Mouse (Mus musculus) hindbrain, embryonic 10.5 days (tissue): ENCODE data around the gene Trpm5. TPM values are rescaled to one million over a fixed set of nuclear protein-coding genes. Genes with fewer than 3 reads are reported as not detected.

Source experiments
- DNase-seq: peaks from one replicate; pipeline ENCODE4 v3.0.0-alpha.2; 2017; ENCODE audit warnings: low spot score
- H3K27ac ChIP-seq: fragments of 300-500 bp; sonication (generic); 2 replicates; pipeline ENCODE4 v1.5.1; 2016; ENCODE audit warnings: mild to moderate bottlenecking, moderate library complexity
- H3K27me3 ChIP-seq: fragments of 300-500 bp; sonication (generic); 2 replicates; pipeline ENCODE4 v1.6.1; 2016; ENCODE audit warnings: mild to moderate bottlenecking; ENCODE audit not compliant: poor library complexity, insufficient read depth, severe bottlenecking
- H3K36me3 ChIP-seq: fragments of 300-500 bp; sonication (generic); 2 replicates; pipeline ENCODE4 v1.6.1; 2016; ENCODE audit warnings: mild to moderate bottlenecking, moderate library complexity
- H3K4me1 ChIP-seq: fragments of 300-500 bp; sonication (generic); replicated peaks from 2 replicates; pipeline ENCODE4 v1.6.1; 2016; ENCODE audit warnings: mild to moderate bottlenecking
- H3K4me3 ChIP-seq: fragments of 300-500 bp; sonication (generic); 2 replicates; pipeline ENCODE4 v1.5.1; 2016; ENCODE audit warnings: mild to moderate bottlenecking, moderate library complexity
- H3K9me3 ChIP-seq: fragments of 300-500 bp; sonication (generic); 2 replicates; pipeline ENCODE4 v1.6.1; 2016; ENCODE audit warnings: mild to moderate bottlenecking, moderate library complexity
- WGBS: fragments of 180-500 bp; shearing (Covaris S2); methylation state at CpG from one replicate; pipeline ENCODE4 v1.1.7; 2016; 5-methylcytosine and 5-hydroxymethylcytosine counted together
- polyA plus RNA-seq: library from polyadenylated mRNA; unstranded; fragments of >200 nt; fragmentation: Nextera tagmentation; extraction: Ambion mirVana; gene quantifications from 2 replicates; pipeline ENCODE4 v1.2.1, GENCODE M21; 2016

Gene Trpm5
- polyA plus RNA-seq, 1 experiment from 2014 or later = 0.55 TPM

GRCm38 (mm10) chr7:143042089-143042488, 52.4 kb downstream of the Trpm5 start:
- Histone ChIP-seq H3K27ac (peak overlapping the region; percentile 41; the same call in 1 of the 2 replicates), H3K9me3 (no peaks in the 10 kb centered on the region), H3K4me3 (no peak overlapping the region), H3K27me3 (no peaks in the 10 kb centered on the region), H3K36me3 (no peaks in the 10 kb centered on the region), H3K4me1 (peaks cover 11% of the 10 kb centered on the region)
- WGBS = 64% methylated on average over 3 of the region's 3 CpGs
- no peak for DNase-seq

- no peak overlapping the region for H3K4me3 ChIP-seq
- H3K27ac ChIP-seq = peak overlapping the region; percentile 41; the same call in 1 of the 2 replicates
- no peaks in the 10 kb centered on the region for H3K36me3 ChIP-seq
- H3K4me1 ChIP-seq = peaks cover 11% of the 10 kb centered on the region
- 83% methylated on average over 3 of the region's 3 CpGs for WGBS
- no peak for DNase-seq
- no peaks in the 10 kb centered on the region for H3K9me3 ChIP-seq
- H3K27me3 ChIP-seq = no peaks in the 10 kb centered on the region
Observed at GRCm38 (mm10) chr7:143041138-143041822, 53.2 kb downstream of the Trpm5 start.

GRCm38 (mm10) chr7:143040561-143040960, 53.9 kb downstream of the Trpm5 start:
- DNase-seq = no peak
- 93% methylated on average over 3 of the region's 3 CpGs for WGBS
- Histone ChIP-seq H3K36me3 (no peaks in the 10 kb centered on the region), H3K4me1 (peaks cover 11% of the 10 kb centered on the region), H3K9me3 (no peaks in the 10 kb centered on the region), H3K27ac (no peak overlapping the region), H3K4me3 (no peak overlapping the region), H3K27me3 (no peaks in the 10 kb centered on the region)

GRCm38 (mm10) chr7:143038174-143038931, 56.1 kb downstream of the Trpm5 start:
- H3K4me1 ChIP-seq = peaks cover 11% of the 10 kb centered on the region
- no peak overlapping the region for H3K27ac ChIP-seq
- no peaks in the 10 kb centered on the region for H3K9me3 ChIP-seq
- no peaks in the 10 kb centered on the region for H3K27me3 ChIP-seq
- DNase-seq = no peak
- H3K4me3 ChIP-seq = no peak overlapping the region
- WGBS = 89% methylated on average over 3 of the region's 3 CpGs
- no peaks in the 10 kb centered on the region for H3K36me3 ChIP-seq

GRCm38 (mm10) chr7:143037306-143037705, 57.1 kb downstream of the Trpm5 start:
- Histone ChIP-seq H3K27me3 (no peaks in the 10 kb centered on the region), H3K4me1 (peaks cover 8% of the 10 kb centered on the region), H3K27ac (no peak overlapping the region), H3K4me3 (no peak overlapping the region), H3K36me3 (no peaks in the 10 kb centered on the region; the same call in 1 of the 2 replicates), H3K9me3 (no peaks in the 10 kb centered on the region)
- DNase-seq = no peak
- WGBS = 91% methylated on average over 4 of the region's 4 CpGs

GRCm38 (mm10) chr7:143036787-143037186, 57.7 kb downstream of the Trpm5 start:
- no peaks in the 10 kb centered on the region for H3K9me3 ChIP-seq
- DNase-seq = no peak
- no peak overlapping the region for H3K27ac ChIP-seq
- no peaks in the 10 kb centered on the region; the same call in 1 of the 2 replicates for H3K36me3 ChIP-seq
- no peaks in the 10 kb centered on the region for H3K27me3 ChIP-seq
- no peak overlapping the region for H3K4me3 ChIP-seq
- 89% methylated on average over 3 of the region's 3 CpGs for WGBS
- H3K4me1 ChIP-seq = peaks cover 3% of the 10 kb centered on the region

- no peak overlapping the region for H3K4me3 ChIP-seq
- H3K9me3 ChIP-seq = no peaks in the 10 kb centered on the region
- H3K36me3 ChIP-seq = no peaks in the 10 kb centered on the region; the same call in 1 of the 2 replicates
- DNase-seq = no peak
- H3K27ac ChIP-seq = no peak overlapping the region
- no peaks in the 10 kb centered on the region for H3K4me1 ChIP-seq
- WGBS = 91% methylated on average over 8 of the region's 8 CpGs
- no peaks in the 10 kb centered on the region for H3K27me3 ChIP-seq
Observed at GRCm38 (mm10) chr7:143034519-143035450, 59.7 kb downstream of the Trpm5 start.

GRCm38 (mm10) chr7:143034112-143034511, 60.3 kb downstream of the Trpm5 start:
- Histone ChIP-seq H3K27ac (no peak overlapping the region), H3K36me3 (no peaks in the 10 kb centered on the region; the same call in 1 of the 2 replicates)
- 91% methylated on average over 2 of the region's 2 CpGs for WGBS

GRCm38 (mm10) chr7:143033581-143033980, 60.9 kb downstream of the Trpm5 start:
- WGBS = 90% methylated on average over 4 of the region's 4 CpGs
- H3K9me3 ChIP-seq = no peaks in the 10 kb centered on the region
- no peak overlapping the region for H3K4me3 ChIP-seq
- no peak overlapping the region for H3K27ac ChIP-seq
- no peaks in the 10 kb centered on the region for H3K4me1 ChIP-seq
- DNase-seq = no peak
- no peaks in the 10 kb centered on the region; the same call in 1 of the 2 replicates for H3K36me3 ChIP-seq
- no peaks in the 10 kb centered on the region for H3K27me3 ChIP-seq

More at GRCm38 (mm10) chr7:143034112-143034511, 60.3 kb downstream of the Trpm5 start:
- Histone ChIP-seq H3K9me3 (no peaks in the 10 kb centered on the region), H3K27me3 (no peaks in the 10 kb centered on the region), H3K4me1 (no peaks in the 10 kb centered on the region), H3K4me3 (no peak overlapping the region)
- no peak for DNase-seq

- no peak overlapping the region for H3K4me3 ChIP-seq
- H3K36me3 ChIP-seq = no peaks in the 10 kb centered on the region; the same call in 1 of the 2 replicates
- no peaks in the 10 kb centered on the region for H3K4me1 ChIP-seq
- H3K9me3 ChIP-seq = no peaks in the 10 kb centered on the region
- WGBS = 94% methylated on average over 1 of the region's 1 CpGs
- H3K27ac ChIP-seq = no peak overlapping the region
- no peaks in the 10 kb centered on the region for H3K27me3 ChIP-seq
- DNase-seq = no peak
Observed at GRCm38 (mm10) chr7:143031816-143032215, 62.6 kb downstream of the Trpm5 start.

GRCm38 (mm10) chr7:143027196-143027595, 67.2 kb downstream of the Trpm5 start:
- WGBS = 95% methylated on average over 4 of the region's 4 CpGs
- H3K9me3 ChIP-seq = no peaks in the 10 kb centered on the region

GRCm38 (mm10) chr7:143025496-143025895, 68.9 kb downstream of the Trpm5 start:
- H3K27me3 ChIP-seq = no peaks in the 10 kb centered on the region
- DNase-seq = no peak

More at GRCm38 (mm10) chr7:143027196-143027595, 67.2 kb downstream of the Trpm5 start:
- Histone ChIP-seq H3K36me3 (peaks cover 6% of the 10 kb centered on the region; the same call in 1 of the 2 replicates), H3K27me3 (no peaks in the 10 kb centered on the region), H3K4me1 (no peaks in the 10 kb centered on the region), H3K4me3 (no peak overlapping the region), H3K27ac (no peak overlapping the region)
- no peak for DNase-seq

More at GRCm38 (mm10) chr7:143025496-143025895, 68.9 kb downstream of the Trpm5 start:
- no peak overlapping the region for H3K27ac ChIP-seq
- no peaks in the 10 kb centered on the region for H3K4me1 ChIP-seq
- no peaks in the 10 kb centered on the region for H3K9me3 ChIP-seq
- 86% methylated on average over 3 of the region's 3 CpGs for WGBS
- H3K36me3 ChIP-seq = peaks cover 6% of the 10 kb centered on the region; the same call in 1 of the 2 replicates
- no peak overlapping the region for H3K4me3 ChIP-seq
